Mouse (Mus musculus) frontal cortex, adult (tissue): ENCODE measurements around the gene Olfr231.

Experiments
- ATAC-seq: cut with Nextera tagmentation; 2 replicates; pipeline ENCODE4 v1.9.2; 2017; ENCODE audit warnings: mild to moderate bottlenecking, moderate library complexity, mixed read lengths; ENCODE audit not compliant: low TSS enrichment

Gene Olfr231

GRCm38 (mm10) chr1:174121062-174121461 is at the start of gene Olfr231:
Gene Olfr231, minus strand, starts transcription at chr1:174121162.
- no peak for ATAC-seq

- no peak for ATAC-seq
Measured at GRCm38 (mm10) chr1:174169024-174169423, 48.1 kb upstream of the Olfr231 start.

GRCm38 (mm10) chr1:174159095-174159494 is 38.1 kb upstream of the Olfr231 start:
- no peak for ATAC-seq

GRCm38 (mm10) chr1:174158512-174158911 is 37.5 kb upstream of the Olfr231 start:
- ATAC-seq = no peak

GRCm38 (mm10) chr1:174157622-174158021 is 36.7 kb upstream of the Olfr231 start:
- no peak for ATAC-seq

- ATAC-seq = no peak
Measured at GRCm38 (mm10) chr1:174155333-174155732, 34.4 kb upstream of the Olfr231 start, which contains the start of gene Olfr420. Gene Olfr420, plus strand, starts transcription at chr1:174155633.

- no peak for ATAC-seq
Measured at GRCm38 (mm10) chr1:174149289-174149688, 28.3 kb upstream of the Olfr231 start.

GRCm38 (mm10) chr1:174146696-174147095 is 25.7 kb upstream of the Olfr231 start:
- ATAC-seq = no peak

- ATAC-seq = no peak
Measured at GRCm38 (mm10) chr1:174141384-174141783, 20.4 kb upstream of the Olfr231 start.

GRCm38 (mm10) chr1:174131999-174132398 is 11.0 kb upstream of the Olfr231 start:
- ATAC-seq = no peak

GRCm38 (mm10) chr1:174131217-174131616 is 10.3 kb upstream of the Olfr231 start, which contains the start of gene Olfr424:
Gene Olfr424, plus strand, starts transcription at chr1:174131517.
- ATAC-seq = no peak

- ATAC-seq = peak; percentile 47; the same call in 1 of the 2 replicates
Measured at GRCm38 (mm10) chr1:174103735-174104134, 17.2 kb downstream of the Olfr231 start.

- ATAC-seq = no peak
Measured at GRCm38 (mm10) chr1:174096591-174096990, 24.4 kb downstream of the Olfr231 start, which contains the start of gene Olfr427. Gene Olfr427, plus strand, starts transcription at chr1:174096891.

- ATAC-seq = no peak
Measured at GRCm38 (mm10) chr1:174084031-174084430, 36.9 kb downstream of the Olfr231 start, which contains the start of gene Olfr429. Gene Olfr429, plus strand, starts transcription at chr1:174084331.

- no peak for ATAC-seq
Measured at GRCm38 (mm10) chr1:174066305-174066704, 54.7 kb downstream of the Olfr231 start, which contains the start of gene Olfr430. Gene Olfr430, plus strand, starts transcription at chr1:174066605.
